Mouse (Mus musculus) adrenal gland, adult 18-20 months (tissue): ENCODE data around the gene Rec114. TPM values are rescaled to one million over a fixed set of nuclear protein-coding genes. Genes with fewer than 3 reads are reported as not detected.

ENCODE experiments used
- DNase-seq, 2 experiments: peaks; one replicate each; pipeline ENCODE4 v3.0.0; 2021 to 2022; ENCODE audit warnings: low spot score in 2 of 2
- total RNA-seq, 2 experiments: library from RNA; stranded (reverse); gene quantifications; 1 replicate in 1 of 2; 2 replicates in 1 of 2; pipeline ENCODE4 v1.2.3; 2021

Gene Rec114
- total RNA-seq, 2 experiments from 2014 or later: 2.9 TPM; not detected in 1

GRCm38 (mm10) chr9:58718964-58719363 lies 24.8 kb downstream of the Rec114 start:
- DNase-seq: no peak

- no peak for DNase-seq
Measured at GRCm38 (mm10) chr9:58716886-58717285, 26.9 kb downstream of the Rec114 start.

GRCm38 (mm10) chr9:58710642-58711041 lies 33.1 kb downstream of the Rec114 start:
- no peak for DNase-seq

- peak; percentile 57 to 62 for DNase-seq
Measured at GRCm38 (mm10) chr9:58709939-58710338, 33.8 kb downstream of the Rec114 start.

GRCm38 (mm10) chr9:58707796-58708195 lies 36.0 kb downstream of the Rec114 start:
- DNase-seq: no peak

- DNase-seq: no peak
Measured at GRCm38 (mm10) chr9:58706024-58706423, 37.7 kb downstream of the Rec114 start.

- DNase-seq: no peak
Measured at GRCm38 (mm10) chr9:58703766-58704165, 40.0 kb downstream of the Rec114 start.

GRCm38 (mm10) chr9:58701751-58702150 lies 42.0 kb downstream of the Rec114 start:
- DNase-seq: no peak

- no peak for DNase-seq
Measured at GRCm38 (mm10) chr9:58698486-58698885, 45.3 kb downstream of the Rec114 start.

GRCm38 (mm10) chr9:58691471-58691870 lies 52.3 kb downstream of the Rec114 start:
- no peak for DNase-seq

- DNase-seq: no peak
Measured at GRCm38 (mm10) chr9:58690701-58691100, 53.1 kb downstream of the Rec114 start.

- DNase-seq: no peak
Measured at GRCm38 (mm10) chr9:58688076-58688475, 55.7 kb downstream of the Rec114 start.

GRCm38 (mm10) chr9:58685290-58685689 lies 58.5 kb downstream of the Rec114 start:
- no peak for DNase-seq

- no peak for DNase-seq
Measured at GRCm38 (mm10) chr9:58683372-58683771, 60.4 kb downstream of the Rec114 start.

- no peak for DNase-seq
Measured at GRCm38 (mm10) chr9:58682106-58682505, 61.7 kb downstream of the Rec114 start.

GRCm38 (mm10) chr9:58681411-58681810 lies 62.4 kb downstream of the Rec114 start:
- no peak for DNase-seq

- DNase-seq: no peak
Measured at GRCm38 (mm10) chr9:58675371-58675770, 68.4 kb downstream of the Rec114 start.

GRCm38 (mm10) chr9:58674736-58675135 lies 69.0 kb downstream of the Rec114 start:
- no peak for DNase-seq

GRCm38 (mm10) chr9:58672474-58672873 lies 71.3 kb downstream of the Rec114 start:
- peak in 1 of 2 experiments; percentile 33 for DNase-seq

- DNase-seq: no peak
Measured at GRCm38 (mm10) chr9:58669819-58670218, 73.9 kb downstream of the Rec114 start.

GRCm38 (mm10) chr9:58669071-58669470 lies 74.7 kb downstream of the Rec114 start:
- DNase-seq: no peak

GRCm38 (mm10) chr9:58668171-58668570 lies 75.6 kb downstream of the Rec114 start:
- no peak for DNase-seq

- no peak for DNase-seq
Measured at GRCm38 (mm10) chr9:58667244-58667643, 76.5 kb downstream of the Rec114 start.

- no peak for DNase-seq
Measured at GRCm38 (mm10) chr9:58666191-58666590, 77.6 kb downstream of the Rec114 start.
